Mouse (Mus musculus): ENCODE data around the gene Vmn1r111.
"Not testable (repeated sequence)": the region's sequence is repeated elsewhere in the genome, so short reads cannot be mapped to it uniquely, and the experiment has no call there.

Gene Vmn1r111

GRCm38 (mm10) chr7:20703116-20703515 lies at the start of gene Vmn1r111:
Vmn1r111 (minus strand) TSS chr7:20703216.
- not testable (repeated sequence) for DNase-seq (ENCODE audit: low spot score)

DNA sequence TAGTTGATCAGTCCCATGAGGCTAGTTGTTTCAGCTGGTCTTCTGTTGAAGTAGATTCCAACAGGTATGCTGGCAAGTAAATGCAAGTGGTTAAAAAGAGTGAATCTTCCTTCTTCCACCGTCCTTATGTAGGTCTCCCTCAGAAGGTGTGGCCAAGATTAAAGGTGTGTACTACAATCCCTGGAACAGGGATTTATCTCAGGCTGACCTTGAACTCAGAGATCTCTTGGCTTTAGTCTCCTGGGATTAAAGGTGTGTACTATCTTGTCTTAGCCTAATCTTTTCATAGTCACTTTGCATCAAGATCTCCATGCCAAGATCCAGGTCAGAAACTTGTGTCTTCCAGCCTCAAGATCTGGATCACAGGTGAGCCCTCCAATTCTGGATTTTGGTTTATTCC lies 27.5 kb upstream of the Vmn1r111 start, which contains the start of gene Gm10668:
TSS of gene Gm10668 (minus strand) at position 101 of the 400 bp plus-strand sequence.
- DNase-seq (ENCODE audit: low spot score): not testable (repeated sequence)

DNA sequence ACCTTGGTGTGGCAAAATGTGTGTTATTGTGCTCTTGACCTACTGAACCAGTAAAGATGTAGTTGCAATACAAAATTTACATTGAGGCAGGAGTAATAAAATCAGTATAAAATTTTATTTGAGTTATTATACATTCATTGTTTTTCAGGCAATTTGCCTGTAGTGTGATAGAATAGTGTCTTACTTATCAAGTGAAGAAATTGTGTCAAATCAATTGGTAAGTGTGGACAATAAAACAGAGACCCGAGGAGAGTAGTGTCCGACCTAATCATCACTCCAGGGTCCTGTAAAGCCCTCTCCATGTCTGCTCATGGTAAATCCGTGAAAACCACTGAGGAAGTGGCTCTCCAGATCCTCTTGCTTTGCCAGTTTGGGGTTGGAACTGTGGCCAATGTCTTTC lies 34.4 kb downstream of the Vmn1r111 start, which contains the start of gene Vmn1r107:
TSS of gene Vmn1r107 (plus strand) at position 301 of the 400 bp plus-strand sequence.
- not testable (repeated sequence) for DNase-seq (ENCODE audit: low spot score)

Data from ovary, postnatal 14 days (tissue).